Mouse (Mus musculus) lung, postnatal 0 days (tissue): Measurements from ENCODE around the gene Galnt14. TPM values are rescaled to one million over a fixed set of nuclear protein-coding genes. Genes with fewer than 3 reads are reported as not detected.

Source experiments
- ATAC-seq: fragments of 200-750 bp; cut with Nextera tagmentation; 2 replicates; pipeline ENCODE4 v1.8.0; 2017; ENCODE audit warnings: moderate library complexity
- DNase-seq: peaks from one replicate; pipeline ENCODE4 v3.0.0-alpha.2; 2016; ENCODE audit warnings: low spot score
- H3K27ac ChIP-seq: fragments of 300-500 bp; sonication (generic); 2 replicates; pipeline ENCODE4 v1.5.1; 2014; ENCODE audit warnings: antibody characterized with exemption, mild to moderate bottlenecking, low read length, mixed read lengths
- H3K27me3 ChIP-seq: fragments of 300-500 bp; sonication (generic); replicated peaks from 2 replicates; pipeline ENCODE4 v1.6.1; 2014; ENCODE audit warnings: low read length, mixed read lengths; ENCODE audit not compliant: insufficient read depth
- H3K36me3 ChIP-seq: fragments of 300-500 bp; sonication (generic); 2 replicates; pipeline ENCODE4 v1.6.1; 2014; ENCODE audit warnings: low read length, mixed read lengths; ENCODE audit not compliant: insufficient read depth
- H3K4me1 ChIP-seq: fragments of 300-500 bp; sonication (generic); 2 replicates; pipeline ENCODE4 v1.6.1; 2014; ENCODE audit warnings: antibody characterized with exemption, low read depth, low read length, mixed read lengths; ENCODE audit not compliant: insufficient read depth
- H3K4me2 ChIP-seq: fragments of 300-500 bp; sonication (generic); replicated peaks from 2 replicates; pipeline ENCODE4 v1.6.1; 2014; ENCODE audit warnings: low read depth, mild to moderate bottlenecking, low read length, moderate library complexity, mixed read lengths
- H3K4me3 ChIP-seq: fragments of 300-500 bp; sonication (generic); 2 replicates; pipeline ENCODE4 v1.5.1; 2014; ENCODE audit warnings: low read depth, low read length
- H3K9ac ChIP-seq: fragments of 300-500 bp; sonication (generic); replicated peaks from 2 replicates; pipeline ENCODE4 v1.6.1; 2014; ENCODE audit warnings: low read depth, mild to moderate bottlenecking
- H3K9me3 ChIP-seq: fragments of 300-500 bp; sonication (generic); 2 replicates; pipeline ENCODE4 v1.6.1; 2016; ENCODE audit warnings: low read length, mixed read lengths
- CTCF ChIP-seq: IDR thresholded peaks from 2 replicates; pipeline ENCODE4 v1.5.1; 2016; ENCODE audit warnings: antibody characterized with exemption, mild to moderate bottlenecking
- EP300 ChIP-seq: IDR thresholded peaks from 2 replicates; pipeline ENCODE4 v1.6.1; 2016; ENCODE audit warnings: antibody characterized with exemption, mild to moderate bottlenecking, control low read depth
- WGBS: fragments of 180-500 bp; shearing (Covaris S2); extraction: QIAGEN DNeasy Blood & Tissue Kit; methylation state at CpG from one replicate; pipeline ENCODE4 v1.1.7; 2014; 5-methylcytosine and 5-hydroxymethylcytosine counted together
- polyA plus RNA-seq: library from polyadenylated mRNA; unstranded; fragments of >200 nt; fragmentation: Nextera tagmentation; extraction: Ambion mirVana; gene quantifications from 2 replicates; pipeline ENCODE4 v1.2.1, GENCODE M21; 2015

The Galnt14 gene
- polyA plus RNA-seq, 1 experiment from 2014 or later: 0.06 TPM

DNA sequence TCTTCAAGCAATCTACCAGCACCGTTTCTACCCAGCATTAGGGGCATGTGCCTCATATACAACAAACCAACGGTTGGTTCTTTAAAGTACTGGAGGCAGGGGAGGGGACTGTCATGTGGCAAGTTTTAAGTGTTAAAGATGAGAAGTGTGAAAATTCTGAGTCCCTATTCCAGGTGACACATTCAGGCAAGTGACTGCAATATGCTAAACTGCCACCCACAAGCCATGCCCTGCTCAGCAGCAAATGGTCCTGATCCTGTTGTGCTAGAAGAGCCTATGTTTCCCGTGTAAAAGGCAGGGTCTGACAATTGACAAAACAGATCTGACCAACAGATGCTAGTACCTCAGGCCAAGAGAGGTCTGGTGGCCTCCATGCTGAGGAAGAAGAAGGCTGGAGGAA, 149.1 kb downstream of the Galnt14 start:
- H3K9ac ChIP-seq: no peak overlapping the region
- no peak overlapping the region for H3K27ac ChIP-seq
- no peaks in the 10 kb centered on the region for H3K9me3 ChIP-seq
- DNase-seq: no peak
- 42% methylated on average over 3 of the region's 3 CpGs for WGBS
- no peaks in the 10 kb centered on the region for H3K4me1 ChIP-seq
- H3K27me3 ChIP-seq: no peaks in the 10 kb centered on the region
- no peak overlapping the region for H3K4me3 ChIP-seq
- H3K36me3 ChIP-seq: no peaks in the 10 kb centered on the region
- no peak for TF ChIP-seq EP300
- no peak for ATAC-seq
- no peak overlapping the region for H3K4me2 ChIP-seq

- no peaks in the 10 kb centered on the region for H3K36me3 ChIP-seq
- H3K27ac ChIP-seq: no peak overlapping the region
- 65% methylated on average over 5 of the region's 5 CpGs for WGBS
- no peaks in the 10 kb centered on the region for H3K27me3 ChIP-seq
- DNase-seq: no peak
- no peak for ATAC-seq
- no peak overlapping the region for H3K9ac ChIP-seq
- H3K4me3 ChIP-seq: no peak overlapping the region
- TF ChIP-seq EP300: no peak
- H3K4me2 ChIP-seq: no peak overlapping the region
- no peaks in the 10 kb centered on the region for H3K9me3 ChIP-seq
- H3K4me1 ChIP-seq: no peaks in the 10 kb centered on the region
Measured at GRCm38 (mm10) chr17:73560208-73560784, 150.0 kb downstream of the Galnt14 start.

- WGBS: 61% methylated on average over 4 of the region's 4 CpGs
- Histone ChIP-seq H3K27me3 (no peaks in the 10 kb centered on the region), H3K27ac (no peak overlapping the region), H3K36me3 (no peaks in the 10 kb centered on the region), H3K4me2 (no peak overlapping the region), H3K4me3 (no peak overlapping the region), H3K9ac (no peak overlapping the region), H3K9me3 (no peaks in the 10 kb centered on the region), H3K4me1 (no peaks in the 10 kb centered on the region)
- no peak for TF ChIP-seq EP300
- TF ChIP-seq CTCF: no peak
- ATAC-seq (no peak), DNase-seq (no peak)
Measured at GRCm38 (mm10) chr17:73559498-73559897, 150.8 kb downstream of the Galnt14 start.

DNA sequence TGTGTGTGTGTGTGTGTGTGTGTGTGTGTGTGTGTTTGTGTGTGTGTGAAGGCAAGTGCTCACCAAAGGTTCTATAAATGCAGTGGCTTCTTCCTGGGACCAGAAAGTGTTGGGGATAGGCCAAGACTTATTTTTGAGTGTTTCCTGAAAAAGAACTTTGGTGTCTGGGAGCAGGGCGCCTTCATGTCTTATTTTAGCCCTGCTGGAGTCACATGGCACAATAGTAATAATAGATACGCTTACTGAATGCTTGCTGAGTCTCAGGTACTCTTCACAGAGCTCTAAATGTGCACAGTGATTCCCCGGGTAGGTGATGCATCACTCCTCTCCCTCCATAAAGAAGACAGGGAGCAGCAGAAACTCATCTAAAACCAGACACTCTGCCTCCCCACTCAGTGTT, 153.2 kb downstream of the Galnt14 start:
- Histone ChIP-seq H3K27ac (no peak overlapping the region), H3K9ac (no peak overlapping the region), H3K36me3 (no peaks in the 10 kb centered on the region), H3K9me3 (no peaks in the 10 kb centered on the region), H3K4me3 (no peak overlapping the region), H3K4me2 (no peak overlapping the region), H3K27me3 (no peaks in the 10 kb centered on the region), H3K4me1 (no peaks in the 10 kb centered on the region)
- WGBS: 65% methylated on average over 3 of the region's 3 CpGs
- no peak for ATAC-seq
- DNase-seq: no peak
- no peak for TF ChIP-seq CTCF
- no peak for TF ChIP-seq EP300

- TF ChIP-seq CTCF (no peak), EP300 (no peak)
- Histone ChIP-seq H3K36me3 (no peaks in the 10 kb centered on the region), H3K27ac (no peak overlapping the region), H3K4me3 (no peak overlapping the region), H3K4me1 (no peaks in the 10 kb centered on the region), H3K9ac (no peak overlapping the region), H3K4me2 (no peak overlapping the region), H3K27me3 (no peaks in the 10 kb centered on the region), H3K9me3 (no peaks in the 10 kb centered on the region)
- DNase-seq (no peak), ATAC-seq (no peak)
- WGBS: 72% methylated on average over 2 of the region's 2 CpGs
Measured at GRCm38 (mm10) chr17:73556436-73556835, 153.8 kb downstream of the Galnt14 start.

DNA sequence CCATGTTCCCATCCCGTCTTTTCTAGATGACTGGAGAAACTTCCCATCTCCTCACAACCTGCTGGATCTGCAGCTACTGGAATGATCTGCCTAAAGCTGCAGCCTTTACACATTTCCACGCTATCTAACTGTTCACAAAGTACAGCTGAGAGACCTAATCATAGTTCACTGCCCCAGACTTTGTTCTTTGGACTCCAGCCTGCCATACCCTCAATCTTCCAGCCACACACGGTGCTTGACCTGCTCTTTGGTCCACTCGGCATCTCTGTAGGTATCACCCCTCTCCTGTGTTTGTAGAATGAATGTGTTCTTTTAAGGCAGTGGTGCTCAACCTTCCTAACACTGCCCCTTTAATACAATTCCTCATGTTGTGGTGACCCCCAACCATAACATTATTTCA, 155.6 kb downstream of the Galnt14 start:
- Histone ChIP-seq H3K9me3 (no peaks in the 10 kb centered on the region), H3K36me3 (no peaks in the 10 kb centered on the region), H3K27ac (no peak overlapping the region), H3K4me2 (no peak overlapping the region), H3K9ac (no peak overlapping the region), H3K27me3 (no peaks in the 10 kb centered on the region), H3K4me1 (no peaks in the 10 kb centered on the region), H3K4me3 (no peak overlapping the region)
- DNase-seq (no peak), ATAC-seq (no peak)
- WGBS: 68% methylated on average over 4 of the region's 4 CpGs
- TF ChIP-seq CTCF (no peak), EP300 (no peak)
